Mouse (Mus musculus) splenic B cell, adult 2 months (primary cell): ENCODE measurements around the gene Man1b1.

Source experiments
- DNase-seq: peaks from one replicate; pipeline ENCODE4 v3.0.0-alpha.2; 2011; ENCODE audit warnings: low read depth, low spot score
- H3K27me3 ChIP-seq: 2 replicates; pipeline ENCODE4 v1.6.1; 2012; ENCODE audit warnings: mild to moderate bottlenecking, low read length, moderate library complexity, mixed read lengths; ENCODE audit not compliant: control insufficient read depth, poor library complexity, insufficient read depth, severe bottlenecking
- H3K36me3 ChIP-seq: 2 replicates; pipeline ENCODE4 v1.6.1; 2012; ENCODE audit warnings: mild to moderate bottlenecking, low read length, moderate library complexity, mixed read lengths; ENCODE audit not compliant: control insufficient read depth, poor library complexity, insufficient read depth, severe bottlenecking

Man1b1 gene

DNA sequence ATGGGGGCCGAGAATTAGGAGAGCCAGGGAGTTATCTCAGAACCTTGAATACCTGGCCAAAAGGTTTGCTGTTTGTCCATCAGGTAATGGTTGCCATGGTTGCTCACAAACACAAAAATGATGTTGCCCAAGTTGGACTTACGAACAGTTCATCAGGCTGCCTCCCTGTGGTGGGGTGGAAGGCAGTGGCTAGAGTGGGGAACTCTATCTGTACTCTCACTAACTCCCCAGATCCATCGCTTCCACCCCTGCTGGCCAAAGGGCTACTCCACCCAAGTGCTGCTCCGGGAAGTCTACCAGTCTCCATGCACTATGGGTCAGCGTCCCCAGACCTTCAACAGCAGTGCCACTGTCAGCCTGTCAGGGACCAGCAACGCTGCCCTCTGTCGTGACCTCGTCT, 66.9 kb downstream of the Man1b1 start, which contains the start of gene Npdc1:
Npdc1 (plus strand) TSS at position 301 of the 400 bp plus-strand sequence.
- Histone ChIP-seq H3K27me3 (no peaks in the 10 kb centered on the region), H3K36me3 (no peaks in the 10 kb centered on the region)
- no peak for DNase-seq

DNA sequence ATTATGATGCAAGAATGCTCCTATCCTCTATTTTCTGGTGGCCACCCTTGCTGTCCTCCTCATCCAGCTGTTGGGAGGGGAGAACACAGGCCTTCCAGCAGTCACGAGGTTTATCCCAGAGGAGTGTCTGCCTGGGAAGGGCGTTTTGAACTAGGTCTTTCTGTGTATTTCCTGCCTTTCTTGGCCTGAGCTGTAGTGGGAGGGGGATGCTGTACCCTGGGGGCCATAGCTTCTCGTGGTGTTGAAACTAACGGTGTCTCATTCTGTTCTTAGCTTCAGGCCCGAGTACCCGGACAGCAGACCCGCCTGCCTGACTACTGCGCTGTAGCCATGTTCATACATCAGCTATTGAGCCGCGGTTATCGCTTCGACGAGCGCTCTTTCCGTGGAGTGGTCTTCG, 68.2 kb downstream of the Man1b1 start:
- no peak for DNase-seq
- H3K36me3 ChIP-seq, result no peaks in the 10 kb centered on the region
- no peaks in the 10 kb centered on the region for H3K27me3 ChIP-seq

DNA sequence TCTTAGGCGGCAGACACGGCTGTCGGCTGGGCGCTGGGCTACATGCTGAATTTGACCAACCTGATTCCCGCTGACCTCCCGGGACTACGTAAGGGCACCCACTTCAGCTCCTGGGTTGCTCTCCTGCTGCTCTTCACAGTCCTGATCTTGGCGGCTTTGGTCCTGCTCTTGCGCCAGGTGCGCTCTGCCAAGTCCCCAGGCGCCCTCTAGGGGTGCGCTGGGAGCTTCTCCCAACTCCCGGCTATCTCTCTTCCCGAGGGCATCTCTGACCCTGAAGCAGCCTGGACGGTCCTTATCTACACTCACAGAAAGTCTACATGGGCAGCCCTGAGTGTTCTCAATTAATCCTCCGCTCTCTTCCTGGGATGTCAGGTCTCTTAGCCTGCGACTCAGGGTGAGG, 68.6 kb downstream of the Man1b1 start:
- Histone ChIP-seq H3K36me3 (no peaks in the 10 kb centered on the region), H3K27me3 (no peaks in the 10 kb centered on the region)
- peak; percentile 34 for DNase-seq
